Mouse (Mus musculus): ENCODE results near the gene Sympk.

The Sympk gene

DNA sequence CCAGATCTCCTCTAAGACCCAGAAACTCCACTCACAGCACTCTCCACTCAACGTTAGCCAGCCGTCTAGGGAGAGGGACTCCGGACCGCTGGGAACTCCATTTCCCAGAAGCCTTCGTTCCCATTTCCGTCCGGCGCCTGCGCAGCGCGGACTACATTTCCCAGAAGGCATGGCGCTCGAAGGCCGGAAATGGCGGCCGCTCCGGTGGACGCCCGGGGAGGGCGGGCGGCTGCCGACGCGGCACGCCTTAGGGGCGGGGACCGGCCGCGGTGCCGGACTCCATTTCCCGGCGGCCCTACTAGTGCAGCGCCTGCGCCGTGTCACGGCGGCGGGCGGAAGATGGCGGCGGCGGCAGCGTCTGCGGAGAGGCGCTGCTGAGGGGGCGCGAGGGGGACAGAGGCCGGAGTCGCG is at the start of gene Sympk:
Sympk (plus strand) TSS at position 282 of the 411 bp plus-strand sequence.
- peak; percentile 97 for DNase-seq

DNA sequence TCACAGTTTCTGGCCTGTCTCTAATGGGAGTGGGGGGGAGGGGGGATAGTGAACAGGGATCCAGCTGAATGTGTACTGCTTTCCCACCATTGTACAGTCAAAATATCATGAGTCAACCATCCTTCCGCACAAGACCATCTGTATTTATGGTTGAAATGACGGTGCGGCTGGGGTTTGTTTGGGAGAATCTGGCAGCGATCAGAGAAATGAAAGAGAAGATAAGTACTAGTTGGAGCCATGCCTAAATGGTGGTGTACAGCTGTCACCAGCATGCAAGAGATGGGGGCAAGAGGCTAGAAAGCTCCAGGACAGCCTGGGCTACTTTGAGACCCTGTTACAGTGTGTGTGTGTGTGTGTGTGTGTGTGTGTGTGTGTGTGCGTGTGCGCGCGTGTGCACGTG is 45.8 kb upstream of the Sympk start:
- no peak for DNase-seq

DNA sequence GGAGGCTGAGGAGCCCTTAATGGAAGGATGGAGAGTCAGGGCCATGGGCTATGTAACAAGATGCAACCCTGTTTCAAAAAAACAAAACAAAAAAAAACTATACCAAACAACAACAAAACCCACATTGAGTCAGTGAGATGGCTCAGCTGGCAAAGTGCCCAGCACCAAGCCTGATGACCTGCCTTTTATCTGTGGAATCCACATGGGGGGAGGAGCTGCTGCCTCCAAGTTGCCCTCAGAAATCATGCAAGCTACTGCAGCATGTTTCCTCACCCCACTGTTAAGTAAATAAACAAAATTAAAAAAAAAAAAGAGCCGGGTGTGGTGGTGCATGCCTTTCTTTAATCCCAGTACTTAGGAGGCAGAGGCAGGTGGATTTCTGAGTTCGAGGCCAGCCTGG is 37.7 kb upstream of the Sympk start:
- peak; percentile 31 for DNase-seq

DNA sequence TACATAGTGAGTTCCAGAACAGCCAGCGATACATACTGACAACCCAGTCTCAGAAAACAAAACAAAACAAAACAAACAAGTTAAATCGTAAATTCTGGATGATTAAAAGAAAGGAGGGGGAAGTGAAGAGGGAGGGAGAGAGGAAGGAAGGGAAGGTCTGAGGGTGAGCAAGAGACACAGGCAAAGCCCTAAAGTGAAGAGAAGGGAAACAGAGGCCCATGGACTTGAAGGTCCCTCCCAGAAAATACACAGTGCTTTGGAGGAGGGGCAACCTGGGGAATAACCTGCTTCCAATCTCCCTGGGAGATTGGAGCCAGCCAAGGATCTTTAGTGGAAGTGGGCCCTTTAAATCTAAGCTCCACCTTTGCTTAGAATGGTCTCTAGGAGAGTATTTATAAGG is 37.1 kb upstream of the Sympk start, which contains the start of gene Nanos2:
Nanos2 (plus strand) TSS at position 301 of the 400 bp plus-strand sequence.
- no peak for DNase-seq

DNA sequence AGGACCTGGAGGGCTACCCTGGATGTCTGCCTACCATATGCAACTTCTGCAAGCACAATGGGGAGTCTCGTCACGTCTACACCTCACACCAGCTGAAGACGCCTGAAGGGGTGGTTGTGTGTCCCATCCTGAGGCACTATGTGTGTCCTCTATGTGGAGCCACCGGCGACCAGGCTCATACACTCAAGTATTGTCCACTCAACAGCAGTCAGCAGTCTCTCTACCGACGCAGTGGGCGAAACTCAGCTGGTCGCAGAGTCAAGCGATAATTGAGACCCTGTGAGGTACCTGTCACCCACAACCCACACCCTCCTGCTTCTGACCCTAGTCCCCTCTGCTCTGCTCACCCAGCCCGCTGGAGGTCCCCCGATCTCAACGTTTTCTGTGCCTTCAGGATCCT is 36.4 kb upstream of the Sympk start:
- peak; percentile 58 for DNase-seq

DNA sequence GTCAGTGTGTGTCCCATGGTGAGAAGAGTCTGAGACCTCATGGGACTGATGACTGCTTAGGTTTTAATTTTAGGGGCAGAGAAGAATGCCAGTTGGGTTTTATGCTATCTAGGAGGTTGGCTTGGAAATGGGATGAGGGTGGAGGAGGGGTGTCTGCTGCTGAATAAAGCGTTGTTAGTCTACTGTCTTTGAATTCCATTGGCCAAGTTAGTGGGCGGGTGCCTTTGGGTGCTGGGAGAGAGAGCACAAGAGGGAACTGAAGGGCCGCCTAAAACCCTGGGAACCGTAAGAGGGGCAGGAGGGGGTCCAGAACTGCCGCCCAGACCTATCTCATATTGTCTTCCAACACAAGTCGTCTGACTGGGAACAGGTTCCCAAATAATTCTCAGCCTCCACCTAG is 35.4 kb upstream of the Sympk start:
- DNase-seq: peak; percentile 63

DNA sequence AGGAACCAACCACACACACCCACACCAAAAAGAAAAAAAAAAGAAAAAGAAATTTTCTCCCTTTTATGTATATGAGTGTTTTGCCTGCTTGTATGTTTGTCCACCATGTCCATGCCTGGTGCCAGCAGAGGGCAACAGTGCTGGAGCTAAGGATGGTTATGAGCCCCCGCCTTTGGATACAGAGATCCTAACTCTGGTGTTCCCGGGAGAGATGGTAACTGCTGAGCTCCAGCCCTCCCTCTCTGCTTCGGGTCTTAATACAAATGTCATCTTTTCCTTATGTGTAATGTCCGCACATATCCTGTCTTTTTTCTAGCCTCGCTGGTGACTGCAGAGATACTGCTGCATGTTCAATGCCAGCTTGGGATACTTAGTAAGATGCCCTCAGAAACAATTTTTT is 34.2 kb upstream of the Sympk start:
- peak; percentile 74 for DNase-seq

DNA sequence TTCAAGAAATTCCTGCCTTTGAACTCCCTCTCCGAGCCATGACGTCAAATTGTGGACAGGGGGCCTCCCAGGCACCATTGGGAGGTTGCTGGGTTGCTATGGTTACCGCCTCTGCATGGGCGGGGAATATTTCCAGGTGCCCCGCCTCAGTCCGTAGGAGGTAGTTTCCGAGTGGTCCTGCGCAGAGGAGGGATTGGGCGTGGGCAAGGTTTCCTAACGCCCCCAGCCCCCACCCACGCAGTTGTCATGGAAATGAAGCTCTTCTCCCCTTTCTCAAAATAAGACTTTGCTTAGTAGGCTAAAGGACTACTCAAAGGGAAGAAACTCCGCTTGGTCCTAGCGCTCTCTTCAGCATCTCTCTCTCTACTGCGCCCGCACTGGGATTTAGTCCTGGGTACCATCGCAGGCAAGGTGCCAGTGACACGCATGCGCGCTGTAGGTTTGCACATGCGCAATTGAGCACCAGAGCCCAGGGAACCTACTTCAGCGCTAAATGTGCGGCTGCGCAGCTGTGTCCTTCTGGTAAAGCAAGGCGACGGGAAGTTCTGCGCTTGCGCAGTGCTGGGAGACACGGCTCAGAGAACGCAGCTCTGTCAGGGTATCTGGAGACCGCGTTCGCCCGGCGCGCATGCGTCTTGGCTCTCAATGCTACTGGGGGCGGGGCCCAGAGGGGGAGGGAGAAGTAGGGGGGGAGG is 33.4 kb upstream of the Sympk start, which contains the start of gene Mypop:
Mypop (plus strand) TSS at position 645 of the 695 bp plus-strand sequence.
- peak; percentile 100 for DNase-seq

DNA sequence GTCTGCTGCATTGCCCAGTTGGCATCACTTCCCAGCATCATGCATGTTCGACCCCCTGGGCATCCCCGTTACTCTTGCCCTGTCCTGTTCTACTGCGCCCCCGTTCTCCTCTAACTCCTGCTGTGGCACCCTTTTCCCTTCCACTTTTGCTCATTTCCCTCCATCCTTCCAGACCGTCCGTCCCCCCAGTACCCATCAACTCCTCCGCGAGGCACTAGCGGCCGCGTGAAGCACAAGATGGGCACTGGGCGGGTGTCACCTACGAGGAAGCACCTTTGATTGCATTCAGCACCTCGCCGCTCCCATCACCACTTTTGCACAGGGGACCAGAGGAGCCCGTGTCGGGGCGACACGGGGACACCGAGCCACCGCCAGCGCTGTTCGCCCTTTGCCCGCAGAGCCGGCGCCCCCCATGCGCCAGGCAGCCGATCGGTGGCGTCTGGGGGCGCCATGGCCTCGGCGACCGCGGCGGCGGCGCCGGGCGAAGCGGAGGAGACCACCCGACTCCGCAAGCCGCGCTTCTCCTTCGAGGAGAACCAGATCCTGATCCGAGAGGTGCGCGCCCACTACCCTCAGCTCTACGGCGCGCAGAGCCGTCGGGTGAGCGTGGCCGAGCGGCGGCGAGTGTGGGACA is 32.4 kb upstream of the Sympk start:
- peak; percentile 84 for DNase-seq

DNA sequence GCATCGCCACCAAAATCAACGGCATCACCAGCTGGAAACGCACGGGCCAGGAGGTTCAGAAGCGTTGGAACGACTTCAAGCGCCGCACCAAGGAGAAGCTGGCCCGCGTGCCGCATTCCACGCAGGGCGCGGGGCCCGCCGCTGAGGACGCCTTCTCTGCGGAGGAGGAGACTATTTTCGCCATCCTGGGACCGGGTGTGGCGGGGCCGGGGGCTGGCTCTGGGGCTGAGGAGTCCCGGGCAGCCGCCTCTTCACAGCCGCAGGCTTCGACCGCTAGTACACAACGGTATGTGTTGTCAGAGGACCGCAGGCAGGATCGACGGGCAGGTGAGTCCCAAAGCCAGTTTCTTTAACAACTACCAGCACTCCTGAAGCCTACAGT is 31.9 kb upstream of the Sympk start:
- DNase-seq: peak; percentile 70

DNA sequence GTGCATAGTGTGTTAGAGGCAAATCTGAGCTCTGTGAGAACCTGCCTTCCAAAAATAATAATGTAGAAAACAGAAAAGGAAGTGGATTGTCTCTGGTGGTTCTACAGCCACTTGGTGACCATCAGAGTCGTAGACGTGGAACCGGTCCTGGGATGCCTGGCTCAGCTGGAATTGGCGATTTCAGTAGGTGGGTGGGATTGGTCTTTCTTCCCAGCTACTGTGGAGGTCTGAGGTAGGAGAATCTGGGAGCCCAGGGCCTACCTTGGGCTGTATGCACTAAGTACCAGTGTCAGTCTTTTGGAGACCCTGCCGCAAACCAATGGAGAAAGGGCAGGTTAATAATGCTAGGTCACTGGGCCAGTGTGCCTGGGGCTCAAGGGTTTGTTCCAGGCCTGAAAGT is 31.1 kb upstream of the Sympk start:
- peak; percentile 43 for DNase-seq

DNA sequence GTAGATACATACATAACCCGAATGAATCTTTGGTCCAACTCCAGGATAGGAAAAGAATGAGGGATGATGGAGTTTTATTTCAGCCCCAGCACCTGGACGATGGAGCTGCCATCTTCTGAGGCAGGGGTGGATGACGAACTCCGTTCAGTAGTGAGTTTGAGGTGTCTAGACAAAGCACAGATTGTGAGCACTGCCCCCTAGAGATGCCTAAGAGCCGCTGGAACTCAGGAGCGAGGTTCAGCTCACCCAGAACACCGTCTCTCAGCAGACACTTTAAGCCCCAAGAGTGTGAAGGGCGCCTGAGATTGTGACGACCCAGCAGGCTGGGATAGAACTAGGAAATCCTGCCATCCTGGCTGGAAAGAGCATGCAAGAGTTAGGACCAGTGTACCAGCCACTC is 25.3 kb upstream of the Sympk start:
- peak; percentile 32 for DNase-seq

DNA sequence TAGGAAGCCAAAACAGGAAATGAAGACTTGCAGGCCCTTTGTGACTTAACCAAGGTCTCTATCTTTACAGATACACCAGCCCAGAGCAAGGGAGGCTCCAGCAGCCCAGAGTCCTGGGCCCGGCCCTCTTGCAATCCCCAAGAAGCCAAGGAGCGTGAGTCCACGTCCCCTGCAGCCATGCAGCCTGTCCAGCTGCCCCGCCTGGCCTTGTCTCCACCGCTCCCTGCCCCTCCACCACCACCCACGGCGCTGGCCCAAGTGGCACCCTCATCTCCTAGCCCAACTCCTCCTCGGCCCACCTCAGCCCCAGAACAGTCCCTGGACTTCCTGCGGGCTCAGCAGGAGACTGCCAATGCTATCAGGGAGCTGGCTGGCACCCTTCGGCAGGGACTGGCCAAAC is 23.8 kb upstream of the Sympk start:
- peak; percentile 63 for DNase-seq

DNA sequence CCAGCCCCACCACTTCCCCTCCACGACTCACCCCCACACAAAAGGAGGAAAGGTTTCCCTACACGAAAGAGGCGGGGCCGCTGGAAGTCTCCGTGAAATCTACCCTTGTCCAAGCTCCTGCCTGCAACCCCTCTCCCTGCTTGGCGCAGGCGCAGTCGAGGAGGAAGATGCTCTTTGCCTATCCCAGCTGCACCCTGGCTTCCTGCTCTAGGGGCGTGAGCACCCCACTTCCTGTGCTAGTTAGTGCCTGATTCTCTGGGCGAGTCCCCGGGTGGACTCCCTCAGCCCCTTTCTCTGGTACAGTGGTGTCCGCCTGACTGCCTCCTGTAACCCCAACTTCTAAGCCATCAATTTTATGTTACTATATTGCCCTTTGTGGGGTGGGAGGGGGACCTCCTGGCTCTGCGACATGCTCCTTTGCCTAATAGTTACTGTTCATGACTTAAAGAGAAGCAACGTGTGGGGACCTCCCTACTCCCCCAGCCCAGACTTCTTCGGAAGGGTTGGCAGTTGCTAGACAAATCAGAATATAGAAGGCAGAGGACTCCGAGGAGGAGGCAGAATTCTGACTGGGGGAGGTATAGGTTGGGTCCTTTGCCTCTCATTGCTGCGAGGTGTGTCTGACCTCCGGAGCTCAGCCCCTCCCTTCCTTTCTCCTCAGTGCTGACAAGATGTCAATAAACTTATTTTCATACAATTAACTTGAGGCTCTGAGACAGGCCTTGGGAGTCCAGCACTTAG is 22.9 kb upstream of the Sympk start:
- peak; percentile 73 for DNase-seq

DNA sequence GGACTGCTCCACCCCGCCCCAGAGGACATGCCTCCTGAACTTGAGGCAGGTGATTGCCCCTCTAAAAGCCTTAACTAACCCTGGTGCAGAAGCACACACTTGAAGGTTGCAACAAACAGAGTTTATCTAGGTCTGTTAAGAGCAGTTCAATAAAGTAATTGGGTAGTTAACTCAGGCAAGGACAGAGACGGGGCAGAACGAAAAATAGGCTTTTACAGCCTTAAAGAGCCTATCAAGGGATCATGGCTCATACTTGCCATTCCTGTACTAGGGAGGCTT is 22.4 kb upstream of the Sympk start:
- DNase-seq: no peak

DNA sequence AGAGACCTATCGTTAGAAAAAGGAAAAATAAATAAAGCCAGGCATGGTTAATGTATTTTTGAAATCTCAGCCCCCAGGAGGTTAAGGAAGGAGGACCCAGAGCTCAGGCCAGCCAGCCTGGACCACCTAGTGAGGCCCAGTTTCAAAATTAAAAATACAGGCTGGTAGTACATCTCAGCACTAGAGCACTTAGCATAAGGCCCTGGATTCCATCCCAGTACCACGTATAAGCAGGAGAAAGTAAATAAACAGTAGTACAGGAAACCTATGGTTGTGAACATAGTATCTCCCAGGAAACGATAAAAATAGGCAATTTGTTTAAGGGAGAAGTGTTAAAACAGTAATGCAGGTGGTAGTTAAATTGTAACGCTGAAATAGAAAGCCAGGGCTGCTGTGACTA is 22.1 kb upstream of the Sympk start:
- DNase-seq: peak; percentile 62

DNA sequence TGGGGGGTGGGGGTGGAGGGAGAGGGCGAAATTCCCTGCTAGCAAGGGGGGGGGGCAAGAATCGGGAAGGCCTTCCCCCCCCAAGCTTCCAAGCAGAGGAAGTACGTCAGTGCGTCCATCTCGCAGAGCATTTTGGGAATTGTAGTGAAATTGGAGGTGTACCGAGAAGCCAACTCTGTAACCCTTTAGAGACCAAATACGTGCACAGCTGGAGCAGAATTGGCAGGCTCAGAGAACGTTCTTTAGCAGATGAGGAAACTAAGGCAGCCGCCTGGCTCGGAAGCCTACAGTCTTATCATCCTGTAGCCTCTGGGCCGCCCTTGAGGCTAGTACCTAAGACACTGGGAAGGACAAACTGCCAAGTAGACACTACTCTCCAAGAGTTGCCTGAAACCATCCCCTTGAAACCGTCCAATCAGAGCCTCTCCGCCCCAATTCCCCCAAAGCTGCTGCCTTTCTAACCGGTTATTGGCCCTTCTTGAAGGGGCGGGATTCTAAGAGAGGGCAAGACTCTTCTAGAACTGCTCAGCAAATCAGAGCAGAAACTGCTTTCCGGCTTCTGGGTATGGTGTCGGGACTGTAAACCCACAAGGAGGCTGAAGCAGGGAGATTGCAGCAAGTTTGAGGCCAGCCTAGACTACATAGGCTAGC is 21.2 kb upstream of the Sympk start:
- DNase-seq: peak; percentile 88

DNA sequence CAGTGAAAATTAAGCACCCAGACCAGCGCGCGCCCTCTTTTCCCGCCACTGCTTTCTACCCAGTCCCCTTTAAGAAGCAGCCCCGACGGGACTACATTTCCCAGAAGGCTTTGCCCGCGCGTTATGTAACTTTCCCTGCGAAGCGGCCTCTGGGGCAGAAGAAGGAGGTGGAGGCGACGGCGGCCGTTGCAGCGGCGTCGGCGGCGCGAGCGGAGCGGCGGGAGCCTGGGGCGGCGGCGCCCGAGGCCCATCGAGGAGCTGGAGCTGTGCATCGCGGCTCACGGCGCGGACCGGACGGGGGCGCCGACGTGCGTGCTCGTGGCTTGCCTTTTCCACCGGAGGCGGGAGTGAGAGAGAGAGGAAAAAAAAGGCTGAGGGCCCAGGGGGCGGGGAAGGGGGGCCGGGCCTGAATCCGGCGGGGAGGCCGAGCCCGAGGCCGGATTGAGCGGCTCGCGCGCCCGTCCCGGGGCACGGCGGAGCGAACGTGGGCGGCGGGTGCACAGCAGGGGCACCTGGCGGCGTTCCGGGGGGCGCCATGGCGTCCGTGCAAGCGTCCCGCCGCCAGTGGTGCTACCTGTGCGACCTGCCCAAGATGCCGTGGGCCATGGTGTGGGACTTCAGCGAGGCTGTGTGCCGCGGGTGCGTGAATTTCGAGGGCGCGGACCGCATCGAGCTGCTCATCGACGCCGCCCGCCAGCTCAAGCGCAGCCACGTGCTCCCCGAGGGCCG is 20.1 kb upstream of the Sympk start, which contains the start of gene Irf2bp1:
Irf2bp1 (plus strand) TSS at position 143 of the 729 bp plus-strand sequence.
- DNase-seq: peak; percentile 97

DNA sequence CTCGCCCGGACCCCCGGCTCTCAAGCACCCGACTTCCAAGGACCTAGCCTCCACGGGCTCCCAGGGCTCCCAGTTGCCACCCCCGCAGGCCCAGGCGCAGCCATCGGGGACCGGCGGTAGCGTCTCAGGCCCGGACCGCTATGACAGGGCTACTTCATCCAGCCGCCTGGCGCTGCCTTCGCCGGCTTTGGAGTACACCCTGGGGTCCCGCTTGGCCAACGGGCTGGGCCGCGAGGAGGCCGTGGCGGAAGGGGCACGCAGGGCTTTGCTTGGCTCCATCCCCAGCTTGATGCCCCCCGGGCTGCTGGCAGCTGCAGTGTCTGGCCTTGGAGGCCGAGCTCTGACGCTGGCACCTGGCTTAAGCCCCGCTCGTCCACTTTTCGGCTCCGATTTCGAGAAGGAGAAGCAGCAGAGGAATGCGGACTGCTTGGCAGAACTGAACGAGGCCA is 19.5 kb upstream of the Sympk start:
- no peak for DNase-seq

DNA sequence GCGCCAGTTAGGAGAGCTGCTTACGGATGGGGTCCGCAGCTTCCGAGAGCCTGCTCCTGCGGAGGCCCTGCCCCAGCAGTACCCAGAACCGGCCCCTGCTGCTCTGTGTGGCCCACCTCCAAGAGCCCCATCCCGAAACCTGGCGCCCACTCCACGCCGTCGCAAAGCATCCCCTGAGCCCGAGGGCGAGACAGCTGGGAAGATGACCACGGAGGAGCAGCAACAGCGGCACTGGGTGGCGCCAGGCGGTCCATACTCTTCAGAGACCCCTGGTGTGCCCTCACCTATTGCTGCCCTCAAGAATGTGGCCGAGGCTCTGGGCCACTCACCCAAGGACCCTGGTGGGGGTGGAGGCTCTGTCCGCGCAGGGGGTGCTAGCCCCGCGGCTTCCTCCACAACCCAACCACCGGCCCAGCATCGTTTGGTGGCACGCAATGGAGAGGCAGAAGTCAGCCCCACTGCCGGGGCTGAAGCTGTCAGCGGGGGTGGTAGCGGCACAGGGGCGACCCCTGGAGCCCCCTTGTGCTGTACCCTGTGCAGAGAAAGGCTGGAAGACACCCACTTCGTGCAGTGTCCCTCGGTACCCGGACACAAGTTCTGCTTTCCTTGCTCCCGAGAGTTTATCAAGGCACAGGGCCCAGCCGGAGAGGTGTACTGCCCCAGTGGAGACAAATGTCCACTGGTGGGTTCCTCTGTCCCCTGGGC is 18.6 kb upstream of the Sympk start:
- DNase-seq: peak; percentile 81

DNA sequence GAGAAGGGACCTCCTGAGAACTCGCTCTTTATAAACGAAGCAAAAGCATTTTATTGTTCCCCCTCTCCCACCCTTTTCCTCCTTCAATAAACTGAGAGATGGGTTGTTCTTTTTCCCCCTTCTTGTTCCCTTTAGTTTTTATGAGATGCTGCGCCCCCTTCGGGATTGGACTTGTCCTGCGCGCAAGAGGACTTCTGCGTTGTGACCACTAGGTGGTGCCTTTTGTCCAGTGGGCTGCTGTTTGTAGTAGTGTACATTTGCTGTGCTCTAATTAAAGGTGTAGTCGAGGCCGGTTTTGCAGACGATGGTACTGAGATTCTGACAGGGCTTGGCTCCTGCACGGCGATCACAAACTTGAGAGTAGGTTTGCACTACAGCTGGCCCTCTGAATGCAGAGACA is 17.7 kb upstream of the Sympk start:
- DNase-seq: peak; percentile 84

Data from cerebellum, adult 9-11 months (tissue).